Mouse (Mus musculus) heart, embryonic 14.5 days (tissue): ENCODE results near the gene Wdr6. TPM values are rescaled to one million over a fixed set of nuclear protein-coding genes. Genes with fewer than 3 reads are reported as not detected.

ENCODE experiments used
- microRNA counts: library from miRNA; unstranded; fragments of <30 nt; microRNA quantifications from one replicate; lab custom pipeline; 2016
- microRNA-seq: library from miRNA; unstranded; fragments of <30 nt; microRNA quantifications from one replicate; pipeline ENCODE4, GENCODE M21; 2016
- polyA plus RNA-seq: library from polyadenylated mRNA; unstranded; fragments of >200 nt; fragmentation: Nextera tagmentation; extraction: Ambion mirVana; gene quantifications from 2 replicates; pipeline ENCODE4 v1.2.1, GENCODE M21; 2014

The Wdr6 gene
- polyA plus RNA-seq, 1 experiment from 2014 or later = 46.9 TPM

MicroRNAs within 50 kb of the gene (microRNA counts, 519-probe panel; counts per million panel counts)
- microRNA mmu-miR-191 (lab: Ali Mortazavi, UCI) (4,906 counts per million, percentile 80 among the panel's probes with 10 or more counts), microRNA mmu-miR-425 (lab: Ali Mortazavi, UCI) (322 counts per million, percentile 70 among the panel's probes with 10 or more counts)

Small RNA genes lying within 50 kb of the gene (microRNA-seq; reads per million reads assigned to microRNA genes)
- not detected for gene Gm24083
- not detected for gene Mir191
- gene Mir425 = 2,083 reads per million, percentile 83 among the genes with 10 or more reads in this experiment

Other genes with a start within 250 kb of the Wdr6 start
- 694 and 725 TPM in 2 replicates for gene Gpx1, start 239.8 kb downstream of the Wdr6 start, polyA plus RNA-seq
- gene Usp4, start 230.9 kb downstream of the Wdr6 start, polyA plus RNA-seq = 88.6 and 90.1 TPM in 2 replicates
- 0.43 TPM in 2 replicates for gene 1700102P08Rik, start 185.9 kb downstream of the Wdr6 start, polyA plus RNA-seq
- 0.73 and 0.88 TPM in 2 replicates for gene Ccdc36, start 150.3 kb downstream of the Wdr6 start, polyA plus RNA-seq
- gene BC048562, start 142.3 kb downstream of the Wdr6 start, polyA plus RNA-seq = not detected in 2 replicates
- gene Ccdc71, start 118.2 kb downstream of the Wdr6 start, polyA plus RNA-seq = 31.0 and 31.9 TPM in 2 replicates
- gene Klhdc8b, start 117.2 kb downstream of the Wdr6 start, polyA plus RNA-seq = 87.0 and 94.7 TPM in 2 replicates
- gene Lamb2, start 99.0 kb downstream of the Wdr6 start, polyA plus RNA-seq = 38.9 and 41.5 TPM in 2 replicates
- gene Usp19, start 88.1 kb downstream of the Wdr6 start, polyA plus RNA-seq = 54.4 and 57.0 TPM in 2 replicates
- gene Qars, start 71.0 kb downstream of the Wdr6 start, polyA plus RNA-seq = 62.8 and 78.8 TPM in 2 replicates
- gene Qrich1, start 61.9 kb downstream of the Wdr6 start, polyA plus RNA-seq = 85.1 and 91.9 TPM in 2 replicates
- gene Impdh2, start 18.5 kb downstream of the Wdr6 start, polyA plus RNA-seq = 94.2 and 97.5 TPM in 2 replicates
- gene Ndufaf3, start 11.3 kb downstream of the Wdr6 start, polyA plus RNA-seq = 74.3 and 78.1 TPM in 2 replicates
- gene Dalrd3, start 8.9 kb downstream of the Wdr6 start, polyA plus RNA-seq = 71.8 and 71.9 TPM in 2 replicates
- gene P4htm, start 18.9 kb upstream of the Wdr6 start, polyA plus RNA-seq = 16.1 and 20.6 TPM in 2 replicates
- 33.5 and 34.8 TPM in 2 replicates for gene Arih2, start 70.6 kb upstream of the Wdr6 start, polyA plus RNA-seq
- 50.2 and 65.3 TPM in 2 replicates for gene Slc25a20, start 83.3 kb upstream of the Wdr6 start, polyA plus RNA-seq
- 31.5 and 33.5 TPM in 2 replicates for gene Prkar2a, start 110.6 kb upstream of the Wdr6 start, polyA plus RNA-seq
- gene Ip6k2, start 205.1 kb upstream of the Wdr6 start, polyA plus RNA-seq = 45.0 and 45.6 TPM in 2 replicates
- 8.5 and 10.5 TPM in 2 replicates for gene Nckipsd, start 229.6 kb upstream of the Wdr6 start, polyA plus RNA-seq
- gene Celsr3, start 247.6 kb upstream of the Wdr6 start, polyA plus RNA-seq = 0.01 and 0.12 TPM in 2 replicates